Mouse (Mus musculus): ENCODE results near the gene Xirp2. TPM values are rescaled to one million over a fixed set of nuclear protein-coding genes. Genes with fewer than 3 reads are reported as not detected.
A peak's percentile ranks its signal among the peaks of the same experiment; 100 is the strongest.

Gene Xirp2
- total RNA-seq, 1 experiment, result 0.13 TPM

GRCm38 (mm10) chr2:67489128-67489492 lies 43.3 kb downstream of the Xirp2 start:
- Histone ChIP-seq H3K4me1 (ENCODE audit: control insufficient read depth in 2 of 2, insufficient read depth in 2 of 2, low read length in 2 of 2, poor library complexity in 1 of 2) (no peaks in the 10 kb centered on the region), H3K4me3 (ENCODE audit: insufficient read depth in 1 of 2, low read depth in 1 of 2, low read length in 2 of 2, poor library complexity in 1 of 2, severe bottlenecking in 1 of 2) (no peak overlapping the region), H3K9ac (ENCODE audit: insufficient read depth, low read depth, low read length, poor library complexity, severe bottlenecking) (no peak overlapping the region), H3K36me3 (ENCODE audit: control insufficient read depth, insufficient read depth, low read length, poor library complexity, severe bottlenecking) (no peaks in the 10 kb centered on the region), H3K27ac (ENCODE audit: insufficient read depth, low read depth, low read length, poor library complexity, severe bottlenecking) (no peak overlapping the region), H3K9me3 (ENCODE audit: control insufficient read depth, insufficient read depth, low read depth, low read length) (no peaks in the 10 kb centered on the region)
- DNase-seq (ENCODE audit: low read depth, low spot score), result no peak
- in situ Hi-C loops (cut with MboI; ENCODE audit: low sequenced_read_pairs in 2 of 2, unreplicated experiment in 2 of 2), result no loop called here
- TF ChIP-seq MAFK (IDR thresholded peaks at IDR 0.05; ENCODE audit: insufficient read depth, low read depth, low read length), result peak; percentile 88
- no peak for TF ChIP-seq HCFC1 (IDR thresholded peaks at IDR 0.05; ENCODE audit: borderline replicate concordance, insufficient read depth, low read length)

- DNase-seq (ENCODE audit: low read depth, low spot score), result no peak
- H3K27ac ChIP-seq (ENCODE audit: insufficient read depth, low read depth, low read length, poor library complexity, severe bottlenecking), result no peak overlapping the region
- H3K9ac ChIP-seq (ENCODE audit: insufficient read depth, low read depth, low read length, poor library complexity, severe bottlenecking), result no peak overlapping the region
- no peaks in the 10 kb centered on the region for H3K9me3 ChIP-seq (ENCODE audit: control insufficient read depth, insufficient read depth, low read depth, low read length)
- no peaks in the 10 kb centered on the region for H3K36me3 ChIP-seq (ENCODE audit: control insufficient read depth, insufficient read depth, low read length, poor library complexity, severe bottlenecking)
- TF ChIP-seq ZC3H11A (IDR thresholded peaks at IDR 0.05; ENCODE audit: borderline replicate concordance, low read depth, low read length), result no peak
- TF ChIP-seq MAFK (IDR thresholded peaks at IDR 0.05; ENCODE audit: insufficient read depth, low read depth, low read length), result no peak
- no peak for TF ChIP-seq ZNF384 (IDR thresholded peaks at IDR 0.05; ENCODE audit: low read depth, low read length)
- no peak for TF ChIP-seq HCFC1 (IDR thresholded peaks at IDR 0.05; ENCODE audit: borderline replicate concordance, insufficient read depth, low read length)
- no peak for TF ChIP-seq CHD2 (IDR thresholded peaks at IDR 0.05; ENCODE audit: low read depth, low read length)
- in situ Hi-C loops (cut with MboI; ENCODE audit: low sequenced_read_pairs in 2 of 2, unreplicated experiment in 2 of 2), result no loop called here
- no peaks in the 10 kb centered on the region for H3K4me1 ChIP-seq (ENCODE audit: control insufficient read depth in 2 of 2, insufficient read depth in 2 of 2, low read length in 2 of 2, poor library complexity in 1 of 2)
- H3K4me3 ChIP-seq (ENCODE audit: insufficient read depth in 1 of 2, low read depth in 1 of 2, low read length in 2 of 2, poor library complexity in 1 of 2, severe bottlenecking in 1 of 2), result no peak overlapping the region
Observed at GRCm38 (mm10) chr2:67505457-67505856, 59.7 kb downstream of the Xirp2 start.

- Histone ChIP-seq H3K36me3 (ENCODE audit: control insufficient read depth, insufficient read depth, low read length, poor library complexity, severe bottlenecking) (no peaks in the 10 kb centered on the region), H3K4me3 (ENCODE audit: insufficient read depth in 1 of 2, low read depth in 1 of 2, low read length in 2 of 2, poor library complexity in 1 of 2, severe bottlenecking in 1 of 2) (no peak overlapping the region), H3K27ac (ENCODE audit: insufficient read depth, low read depth, low read length, poor library complexity, severe bottlenecking) (no peak overlapping the region), H3K4me1 (ENCODE audit: control insufficient read depth in 2 of 2, insufficient read depth in 2 of 2, low read length in 2 of 2, poor library complexity in 1 of 2) (no peaks in the 10 kb centered on the region), H3K9ac (ENCODE audit: insufficient read depth, low read depth, low read length, poor library complexity, severe bottlenecking) (no peak overlapping the region), H3K9me3 (ENCODE audit: control insufficient read depth, insufficient read depth, low read depth, low read length) (no peaks in the 10 kb centered on the region)
- no peak for DNase-seq (ENCODE audit: low read depth, low spot score)
- no peak for TF ChIP-seq ZC3H11A (IDR thresholded peaks at IDR 0.05; ENCODE audit: borderline replicate concordance, low read depth, low read length)
- TF ChIP-seq CHD2 (IDR thresholded peaks at IDR 0.05; ENCODE audit: low read depth, low read length), result no peak
- TF ChIP-seq HCFC1 (IDR thresholded peaks at IDR 0.05; ENCODE audit: borderline replicate concordance, insufficient read depth, low read length), result no peak
- no peak for TF ChIP-seq ZNF384 (IDR thresholded peaks at IDR 0.05; ENCODE audit: low read depth, low read length)
- TF ChIP-seq MAFK (IDR thresholded peaks at IDR 0.05; ENCODE audit: insufficient read depth, low read depth, low read length), result no peak
- in situ Hi-C loops (cut with MboI; ENCODE audit: low sequenced_read_pairs in 2 of 2, unreplicated experiment in 2 of 2), result no loop called here
Observed at GRCm38 (mm10) chr2:67516405-67516804, 70.6 kb downstream of the Xirp2 start.

GRCm38 (mm10) chr2:67535347-67535746 lies 89.5 kb downstream of the Xirp2 start:
- Histone ChIP-seq H3K36me3 (ENCODE audit: control insufficient read depth, insufficient read depth, low read length, poor library complexity, severe bottlenecking) (no peaks in the 10 kb centered on the region), H3K9ac (ENCODE audit: insufficient read depth, low read depth, low read length, poor library complexity, severe bottlenecking) (no peak overlapping the region), H3K4me3 (ENCODE audit: insufficient read depth in 1 of 2, low read depth in 1 of 2, low read length in 2 of 2, poor library complexity in 1 of 2, severe bottlenecking in 1 of 2) (no peak overlapping the region), H3K4me1 (ENCODE audit: control insufficient read depth in 2 of 2, insufficient read depth in 2 of 2, low read length in 2 of 2, poor library complexity in 1 of 2) (no peaks in the 10 kb centered on the region), H3K9me3 (ENCODE audit: control insufficient read depth, insufficient read depth, low read depth, low read length) (no peaks in the 10 kb centered on the region), H3K27ac (ENCODE audit: insufficient read depth, low read depth, low read length, poor library complexity, severe bottlenecking) (no peak overlapping the region)
- TF ChIP-seq MAFK (IDR thresholded peaks at IDR 0.05; ENCODE audit: insufficient read depth, low read depth, low read length) (no peak), CHD2 (IDR thresholded peaks at IDR 0.05; ENCODE audit: low read depth, low read length) (no peak), HCFC1 (IDR thresholded peaks at IDR 0.05; ENCODE audit: borderline replicate concordance, insufficient read depth, low read length) (no peak), ZC3H11A (IDR thresholded peaks at IDR 0.05; ENCODE audit: borderline replicate concordance, low read depth, low read length) (no peak), ZNF384 (IDR thresholded peaks at IDR 0.05; ENCODE audit: low read depth, low read length) (no peak)
- in situ Hi-C loops (cut with MboI; ENCODE audit: low sequenced_read_pairs in 2 of 2, unreplicated experiment in 2 of 2), result no loop called here
- DNase-seq (ENCODE audit: low read depth, low spot score), result no peak

- no peaks in the 10 kb centered on the region for H3K9me3 ChIP-seq (ENCODE audit: control insufficient read depth, insufficient read depth, low read depth, low read length)
- H3K9ac ChIP-seq (ENCODE audit: insufficient read depth, low read depth, low read length, poor library complexity, severe bottlenecking), result no peak overlapping the region
- no peak overlapping the region for H3K27ac ChIP-seq (ENCODE audit: insufficient read depth, low read depth, low read length, poor library complexity, severe bottlenecking)
- in situ Hi-C loops (cut with MboI; ENCODE audit: low sequenced_read_pairs in 2 of 2, unreplicated experiment in 2 of 2), result no loop called here
- H3K4me3 ChIP-seq (ENCODE audit: insufficient read depth in 1 of 2, low read depth in 1 of 2, low read length in 2 of 2, poor library complexity in 1 of 2, severe bottlenecking in 1 of 2), result no peak overlapping the region
- H3K36me3 ChIP-seq (ENCODE audit: control insufficient read depth, insufficient read depth, low read length, poor library complexity, severe bottlenecking), result no peaks in the 10 kb centered on the region
- no peak for TF ChIP-seq HCFC1 (IDR thresholded peaks at IDR 0.05; ENCODE audit: borderline replicate concordance, insufficient read depth, low read length)
- no peak for TF ChIP-seq ZNF384 (IDR thresholded peaks at IDR 0.05; ENCODE audit: low read depth, low read length)
- no peak for TF ChIP-seq MAFK (IDR thresholded peaks at IDR 0.05; ENCODE audit: insufficient read depth, low read depth, low read length)
- TF ChIP-seq ZC3H11A (IDR thresholded peaks at IDR 0.05; ENCODE audit: borderline replicate concordance, low read depth, low read length), result no peak
- no peak for TF ChIP-seq CHD2 (IDR thresholded peaks at IDR 0.05; ENCODE audit: low read depth, low read length)
- H3K4me1 ChIP-seq (ENCODE audit: control insufficient read depth in 2 of 2, insufficient read depth in 2 of 2, low read length in 2 of 2, poor library complexity in 1 of 2), result no peaks in the 10 kb centered on the region
- DNase-seq (ENCODE audit: low read depth, low spot score), result no peak
Observed at GRCm38 (mm10) chr2:67539426-67539825, 93.6 kb downstream of the Xirp2 start.
